Mouse (Mus musculus): ENCODE data around the gene Patl2. TPM values are rescaled to one million over a fixed set of nuclear protein-coding genes. Genes with fewer than 3 reads are reported as not detected.

Patl2 gene
- total and polyA plus RNA-seq, 3 experiments = not detected

DNA sequence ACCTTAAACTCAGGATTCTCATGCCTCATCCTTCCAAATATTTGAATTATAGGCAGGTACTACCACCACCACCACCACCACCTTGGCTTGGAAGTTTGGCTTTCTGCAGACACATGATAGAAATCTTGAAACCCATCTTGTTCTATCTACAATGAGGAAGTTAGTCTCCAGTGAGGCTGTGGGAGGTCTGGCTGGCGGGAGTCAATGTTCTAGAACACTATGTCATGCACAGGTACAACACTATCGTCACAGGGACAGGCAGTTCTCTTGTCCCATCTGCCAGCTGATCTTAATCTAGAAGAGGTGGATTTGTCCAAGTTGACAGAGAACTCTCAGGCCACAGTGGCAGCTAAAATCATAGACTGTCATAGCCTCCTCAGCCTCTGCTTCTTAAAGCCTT lies 53.4 kb downstream of the Patl2 start:
- no peak for TF ChIP-seq CTCF (IDR thresholded peaks at IDR 0.05)
- no peak for TF ChIP-seq EP300 (IDR thresholded peaks at IDR 0.05; ENCODE audit: insufficient read depth, low read depth, low read length)
- no peak for TF ChIP-seq POLR2A (IDR thresholded peaks at IDR 0.05; ENCODE audit: insufficient read depth, low read depth, low read length)
- no peak overlapping the region for H3K9ac ChIP-seq (ENCODE audit: low read depth, low read length)
- H3K4me1 ChIP-seq (ENCODE audit: control insufficient read depth, insufficient read depth, low read length) = no peaks in the 10 kb centered on the region
- H3K79me2 ChIP-seq (replicated peaks; ENCODE audit: control insufficient read depth, insufficient read depth, low read length) = no peaks in the 10 kb centered on the region
- H3K27me3 ChIP-seq (ENCODE audit: control insufficient read depth, insufficient read depth, low read length) = no peaks in the 10 kb centered on the region
- H3K4me3 ChIP-seq = no peak overlapping the region
- H3K36me3 ChIP-seq (ENCODE audit: control insufficient read depth, insufficient read depth, low read length) = no peaks in the 10 kb centered on the region
- WGBS = 77% methylated on average over 2 of the region's 2 CpGs
- DNase-seq = no peak
- intact Hi-C loops (cut with DNase I) = no loop called here
- H3K27ac ChIP-seq = no peak overlapping the region

DNA sequence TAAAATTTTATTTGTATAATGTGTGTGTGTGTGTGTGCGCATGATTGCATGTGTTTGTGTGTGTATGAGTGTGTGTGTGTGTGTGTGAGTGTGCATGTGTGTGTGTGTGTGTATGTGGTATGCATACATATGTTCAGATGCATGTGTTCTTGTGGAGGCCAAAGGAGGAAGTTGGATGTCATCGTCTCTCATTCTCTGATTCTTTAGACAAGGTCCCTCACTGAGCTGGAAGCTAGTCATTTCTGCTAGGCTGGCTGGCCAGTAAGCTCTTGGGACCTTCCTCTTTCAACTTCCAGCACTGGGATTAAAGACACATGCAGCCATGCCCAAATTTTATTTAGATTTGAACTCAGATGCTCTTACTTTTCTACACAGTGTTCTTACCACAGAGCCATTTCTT lies 53.9 kb downstream of the Patl2 start:
- WGBS = 77% methylated on average over 2 of the region's 2 CpGs
- no peak for DNase-seq
- Histone ChIP-seq H3K9ac (ENCODE audit: low read depth, low read length) (no peak overlapping the region), H3K79me2 (replicated peaks; ENCODE audit: control insufficient read depth, insufficient read depth, low read length) (no peaks in the 10 kb centered on the region), H3K36me3 (ENCODE audit: control insufficient read depth, insufficient read depth, low read length) (no peaks in the 10 kb centered on the region), H3K27me3 (ENCODE audit: control insufficient read depth, insufficient read depth, low read length) (no peaks in the 10 kb centered on the region), H3K4me1 (ENCODE audit: control insufficient read depth, insufficient read depth, low read length) (peaks cover 3% of the 10 kb centered on the region), H3K27ac (no peak overlapping the region), H3K4me3 (no peak overlapping the region)
- intact Hi-C loops (cut with DNase I) = no loop called here
- TF ChIP-seq EP300 (IDR thresholded peaks at IDR 0.05; ENCODE audit: insufficient read depth, low read depth, low read length) (no peak), POLR2A (IDR thresholded peaks at IDR 0.05; ENCODE audit: insufficient read depth, low read depth, low read length) (no peak), CTCF (IDR thresholded peaks at IDR 0.05) (no peak)

GRCm38 (mm10) chr2:122127635-122128034 lies 58.4 kb downstream of the Patl2 start:
- peaks cover 4% of the 10 kb centered on the region for H3K4me1 ChIP-seq (ENCODE audit: control insufficient read depth, insufficient read depth, low read length)
- H3K27ac ChIP-seq = no peak overlapping the region
- 94% methylated on average over 4 of the region's 4 CpGs for WGBS
- no peak overlapping the region for H3K4me3 ChIP-seq
- no peak for DNase-seq
- H3K36me3 ChIP-seq (ENCODE audit: control insufficient read depth, insufficient read depth, low read length) = no peaks in the 10 kb centered on the region
- no peak overlapping the region for H3K9ac ChIP-seq (ENCODE audit: low read depth, low read length)
- H3K79me2 ChIP-seq (replicated peaks; ENCODE audit: control insufficient read depth, insufficient read depth, low read length) = no peaks in the 10 kb centered on the region
- TF ChIP-seq POLR2A (IDR thresholded peaks at IDR 0.05; ENCODE audit: insufficient read depth, low read depth, low read length) (no peak), CTCF (IDR thresholded peaks at IDR 0.05) (no peak), EP300 (IDR thresholded peaks at IDR 0.05; ENCODE audit: insufficient read depth, low read depth, low read length) (no peak)
- no peaks in the 10 kb centered on the region for H3K27me3 ChIP-seq (ENCODE audit: control insufficient read depth, insufficient read depth, low read length)
- intact Hi-C loops (cut with DNase I) = no loop called here

GRCm38 (mm10) chr2:122126765-122127347 lies 59.1 kb downstream of the Patl2 start:
- TF ChIP-seq POLR2A (IDR thresholded peaks at IDR 0.05; ENCODE audit: insufficient read depth, low read depth, low read length) = no peak
- no peak for TF ChIP-seq EP300 (IDR thresholded peaks at IDR 0.05; ENCODE audit: insufficient read depth, low read depth, low read length)
- TF ChIP-seq CTCF (IDR thresholded peaks at IDR 0.05) = no peak
- no peak overlapping the region for H3K9ac ChIP-seq (ENCODE audit: low read depth, low read length)
- H3K4me1 ChIP-seq (ENCODE audit: control insufficient read depth, insufficient read depth, low read length) = peaks cover 4% of the 10 kb centered on the region
- H3K79me2 ChIP-seq (replicated peaks; ENCODE audit: control insufficient read depth, insufficient read depth, low read length) = no peaks in the 10 kb centered on the region
- H3K4me3 ChIP-seq = no peak overlapping the region
- peak overlapping the region; percentile 45; the same call in 1 of the 2 replicates for H3K27ac ChIP-seq
- WGBS = 29% methylated on average over 5 of the region's 5 CpGs
- H3K27me3 ChIP-seq (ENCODE audit: control insufficient read depth, insufficient read depth, low read length) = no peaks in the 10 kb centered on the region
- no peak for DNase-seq
- no peaks in the 10 kb centered on the region for H3K36me3 ChIP-seq (ENCODE audit: control insufficient read depth, insufficient read depth, low read length)
- intact Hi-C loops (cut with DNase I) = no loop called here

GRCm38 (mm10) chr2:122125680-122126572 lies 60.1 kb downstream of the Patl2 start:
- 61% methylated on average over 12 of the region's 12 CpGs for WGBS
- Histone ChIP-seq H3K27me3 (ENCODE audit: control insufficient read depth, insufficient read depth, low read length) (no peaks in the 10 kb centered on the region), H3K9ac (ENCODE audit: low read depth, low read length) (no peak overlapping the region), H3K79me2 (replicated peaks; ENCODE audit: control insufficient read depth, insufficient read depth, low read length) (no peaks in the 10 kb centered on the region), H3K36me3 (ENCODE audit: control insufficient read depth, insufficient read depth, low read length) (no peaks in the 10 kb centered on the region), H3K4me3 (no peak overlapping the region), H3K4me1 (ENCODE audit: control insufficient read depth, insufficient read depth, low read length) (peaks cover 4% of the 10 kb centered on the region), H3K27ac (no peak overlapping the region)
- no peak for DNase-seq
- TF ChIP-seq CTCF (IDR thresholded peaks at IDR 0.05) (no peak), EP300 (IDR thresholded peaks at IDR 0.05; ENCODE audit: insufficient read depth, low read depth, low read length) (no peak), POLR2A (IDR thresholded peaks at IDR 0.05; ENCODE audit: insufficient read depth, low read depth, low read length) (no peak)
- intact Hi-C loops (cut with DNase I) = no loop called here
